Mouse (Mus musculus): ENCODE measurements around the gene Slx4ip.

- no peak for TF ChIP-seq POLR2A (IDR thresholded peaks at IDR 0.05; ENCODE audit: control insufficient read depth, low read depth, low read length)
- TF ChIP-seq CTCF (IDR thresholded peaks at IDR 0.05; ENCODE audit: control insufficient read depth, insufficient read depth, insufficient replicate concordance, low read depth, low read length) = no peak
These were observed 106.1 kb downstream of the Slx4ip start for GRCm38 (mm10) chr2:136997104-136997503.

All from testis, adult 2 months (tissue).